Mouse (Mus musculus): ENCODE measurements around the gene Phox2b. TPM values are rescaled to one million over a fixed set of nuclear protein-coding genes. Genes with fewer than 3 reads are reported as not detected.

Phox2b gene
- not detected in 2 replicates for polyA plus RNA-seq (2011; ENCODE audit: insufficient read length, low read depth, missing spikeins)

- TF ChIP-seq POLR2A (IDR thresholded peaks at IDR 0.05; ENCODE audit: low read depth, low read length) (no peak), CTCF (IDR thresholded peaks at IDR 0.05; ENCODE audit: borderline replicate concordance, insufficient read depth, low read length) (no peak)
- no peak within 1 kb of the TSS for H3K27ac ChIP-seq (ENCODE audit: insufficient read depth, low read length)
Observed at GRCm38 (mm10) chr5:67098733-67099323, at the start of gene Phox2b. Phox2b (minus strand) TSS chr5:67099301.

GRCm38 (mm10) chr5:67142622-67143021 lies 43.5 kb upstream of the Phox2b start:
- H3K4me3 ChIP-seq (ENCODE audit: insufficient read depth, low read length): no peak overlapping the region

More at GRCm38 (mm10) chr5:67098733-67099323, at the start of gene Phox2b:
- H3K4me1 ChIP-seq (ENCODE audit: control insufficient read depth, insufficient read depth, low read length): no peaks in the 10 kb centered on the region
- no peak within 1 kb of the TSS for H3K4me3 ChIP-seq (ENCODE audit: insufficient read depth, low read length)

GRCm38 (mm10) chr5:67139052-67140015 lies 40.2 kb upstream of the Phox2b start:
- Histone ChIP-seq H3K4me3 (ENCODE audit: insufficient read depth, low read length) (no peak overlapping the region), H3K27ac (ENCODE audit: insufficient read depth, low read length) (no peak overlapping the region), H3K4me1 (ENCODE audit: control insufficient read depth, insufficient read depth, low read length) (no peaks in the 10 kb centered on the region)
- TF ChIP-seq CTCF (IDR thresholded peaks at IDR 0.05; ENCODE audit: borderline replicate concordance, insufficient read depth, low read length): no peak
- TF ChIP-seq POLR2A (IDR thresholded peaks at IDR 0.05; ENCODE audit: low read depth, low read length): no peak

More at GRCm38 (mm10) chr5:67142622-67143021, 43.5 kb upstream of the Phox2b start:
- Histone ChIP-seq H3K4me1 (ENCODE audit: control insufficient read depth, insufficient read depth, low read length) (no peaks in the 10 kb centered on the region), H3K27ac (ENCODE audit: insufficient read depth, low read length) (no peak overlapping the region)
- TF ChIP-seq CTCF (IDR thresholded peaks at IDR 0.05; ENCODE audit: borderline replicate concordance, insufficient read depth, low read length): no peak
- no peak for TF ChIP-seq POLR2A (IDR thresholded peaks at IDR 0.05; ENCODE audit: low read depth, low read length)

GRCm38 (mm10) chr5:67138643-67139042 lies 39.5 kb upstream of the Phox2b start:
- H3K4me3 ChIP-seq (ENCODE audit: insufficient read depth, low read length): no peak overlapping the region
- TF ChIP-seq POLR2A (IDR thresholded peaks at IDR 0.05; ENCODE audit: low read depth, low read length) (no peak), CTCF (IDR thresholded peaks at IDR 0.05; ENCODE audit: borderline replicate concordance, insufficient read depth, low read length) (no peak)
- no peaks in the 10 kb centered on the region for H3K4me1 ChIP-seq (ENCODE audit: control insufficient read depth, insufficient read depth, low read length)
- no peak overlapping the region for H3K27ac ChIP-seq (ENCODE audit: insufficient read depth, low read length)

- H3K4me3 ChIP-seq (ENCODE audit: insufficient read depth, low read length): no peak overlapping the region
- no peaks in the 10 kb centered on the region for H3K4me1 ChIP-seq (ENCODE audit: control insufficient read depth, insufficient read depth, low read length)
- TF ChIP-seq CTCF (IDR thresholded peaks at IDR 0.05; ENCODE audit: borderline replicate concordance, insufficient read depth, low read length) (no peak), POLR2A (IDR thresholded peaks at IDR 0.05; ENCODE audit: low read depth, low read length) (no peak)
- H3K27ac ChIP-seq (ENCODE audit: insufficient read depth, low read length): no peak overlapping the region
Observed at GRCm38 (mm10) chr5:67134698-67135097, 35.6 kb upstream of the Phox2b start.

GRCm38 (mm10) chr5:67131671-67132070 lies 32.6 kb upstream of the Phox2b start:
- no peak for TF ChIP-seq CTCF (IDR thresholded peaks at IDR 0.05; ENCODE audit: borderline replicate concordance, insufficient read depth, low read length)
- TF ChIP-seq POLR2A (IDR thresholded peaks at IDR 0.05; ENCODE audit: low read depth, low read length): no peak

GRCm38 (mm10) chr5:67106261-67106660 lies 7.2 kb upstream of the Phox2b start:
- Histone ChIP-seq H3K4me3 (ENCODE audit: insufficient read depth, low read length) (no peak overlapping the region), H3K4me1 (ENCODE audit: control insufficient read depth, insufficient read depth, low read length) (no peaks in the 10 kb centered on the region), H3K27ac (ENCODE audit: insufficient read depth, low read length) (no peak overlapping the region)
- TF ChIP-seq POLR2A (IDR thresholded peaks at IDR 0.05; ENCODE audit: low read depth, low read length) (no peak), CTCF (IDR thresholded peaks at IDR 0.05; ENCODE audit: borderline replicate concordance, insufficient read depth, low read length) (no peak)

More at GRCm38 (mm10) chr5:67131671-67132070, 32.6 kb upstream of the Phox2b start:
- Histone ChIP-seq H3K4me3 (ENCODE audit: insufficient read depth, low read length) (no peak overlapping the region), H3K4me1 (ENCODE audit: control insufficient read depth, insufficient read depth, low read length) (no peaks in the 10 kb centered on the region), H3K27ac (ENCODE audit: insufficient read depth, low read length) (no peak overlapping the region)

- TF ChIP-seq POLR2A (IDR thresholded peaks at IDR 0.05; ENCODE audit: low read depth, low read length) (no peak), CTCF (IDR thresholded peaks at IDR 0.05; ENCODE audit: borderline replicate concordance, insufficient read depth, low read length) (no peak)
- no peaks in the 10 kb centered on the region for H3K4me1 ChIP-seq (ENCODE audit: control insufficient read depth, insufficient read depth, low read length)
- H3K27ac ChIP-seq (ENCODE audit: insufficient read depth, low read length): no peak overlapping the region
- no peak overlapping the region for H3K4me3 ChIP-seq (ENCODE audit: insufficient read depth, low read length)
Observed at GRCm38 (mm10) chr5:67103016-67103415, 3.9 kb upstream of the Phox2b start.

- no peak overlapping the region for H3K27ac ChIP-seq (ENCODE audit: insufficient read depth, low read length)
- TF ChIP-seq CTCF (IDR thresholded peaks at IDR 0.05; ENCODE audit: borderline replicate concordance, insufficient read depth, low read length) (no peak), POLR2A (IDR thresholded peaks at IDR 0.05; ENCODE audit: low read depth, low read length) (no peak)
- no peaks in the 10 kb centered on the region for H3K4me1 ChIP-seq (ENCODE audit: control insufficient read depth, insufficient read depth, low read length)
- no peak overlapping the region for H3K4me3 ChIP-seq (ENCODE audit: insufficient read depth, low read length)
Observed at GRCm38 (mm10) chr5:67101793-67102600, 2.9 kb upstream of the Phox2b start.

All from embryonic fibroblast, embryonic 13.5 days (primary cell).